Mouse (Mus musculus) urinary bladder, postnatal 14 days (tissue): Measurements from ENCODE around the gene Nrip1.

Experiments
- DNase-seq: peaks from one replicate; pipeline ENCODE4 v3.0.0; 2021; ENCODE audit warnings: low spot score

Gene Nrip1

DNA sequence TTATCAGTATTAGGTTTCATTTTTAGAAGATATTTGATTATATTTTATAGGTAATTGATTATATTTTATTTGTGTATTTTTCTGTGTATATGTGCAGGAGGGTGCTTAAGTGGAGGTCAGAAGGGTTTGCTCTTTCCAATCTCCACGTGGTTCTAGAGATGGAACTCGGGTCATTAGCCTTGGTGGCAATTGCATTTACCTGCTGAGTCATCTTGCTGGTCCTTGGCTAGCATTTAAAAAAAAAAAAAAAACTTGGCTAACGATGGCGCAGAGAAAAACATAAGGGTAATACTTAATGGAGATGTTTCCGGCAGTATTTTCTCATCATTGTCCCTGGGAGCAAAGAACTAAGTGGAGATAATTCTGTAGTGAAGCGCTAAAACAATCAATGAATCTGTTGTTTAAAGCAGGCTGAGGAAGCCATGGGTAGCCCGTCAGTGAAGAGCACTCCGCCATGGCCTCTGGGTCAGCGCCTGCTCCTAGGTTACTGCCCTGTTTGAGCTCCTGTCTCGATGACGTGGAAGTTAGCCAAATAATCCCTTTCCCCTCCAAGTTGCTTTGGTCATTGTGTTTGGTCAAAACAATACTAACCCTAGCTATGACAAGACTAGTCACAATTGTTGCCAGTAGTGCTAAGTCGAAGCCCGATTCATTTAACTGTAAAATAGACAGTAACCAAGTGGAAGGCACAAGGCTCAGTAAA is 25.8 kb downstream of the Nrip1 start:
- DNase-seq, result no peak

DNA sequence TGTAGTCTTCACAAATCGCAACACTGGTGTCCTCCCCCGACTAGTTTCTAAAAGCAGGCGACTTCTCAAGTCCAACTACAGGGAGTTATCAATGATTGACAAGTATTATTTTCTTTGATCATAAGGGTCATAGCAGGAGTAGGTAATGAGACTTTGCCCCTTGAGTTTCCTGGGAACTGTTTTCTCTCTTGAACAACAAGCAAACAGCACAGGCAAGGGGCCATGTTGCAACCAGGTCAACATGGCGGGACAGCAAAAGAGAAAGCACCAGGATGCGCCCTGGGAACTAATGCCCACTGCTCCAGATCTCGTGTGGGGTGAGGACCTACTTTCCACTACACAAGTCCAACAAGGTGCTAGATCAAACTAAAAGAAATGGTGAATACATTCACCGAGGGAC is 27.3 kb downstream of the Nrip1 start:
- DNase-seq, result no peak

DNA sequence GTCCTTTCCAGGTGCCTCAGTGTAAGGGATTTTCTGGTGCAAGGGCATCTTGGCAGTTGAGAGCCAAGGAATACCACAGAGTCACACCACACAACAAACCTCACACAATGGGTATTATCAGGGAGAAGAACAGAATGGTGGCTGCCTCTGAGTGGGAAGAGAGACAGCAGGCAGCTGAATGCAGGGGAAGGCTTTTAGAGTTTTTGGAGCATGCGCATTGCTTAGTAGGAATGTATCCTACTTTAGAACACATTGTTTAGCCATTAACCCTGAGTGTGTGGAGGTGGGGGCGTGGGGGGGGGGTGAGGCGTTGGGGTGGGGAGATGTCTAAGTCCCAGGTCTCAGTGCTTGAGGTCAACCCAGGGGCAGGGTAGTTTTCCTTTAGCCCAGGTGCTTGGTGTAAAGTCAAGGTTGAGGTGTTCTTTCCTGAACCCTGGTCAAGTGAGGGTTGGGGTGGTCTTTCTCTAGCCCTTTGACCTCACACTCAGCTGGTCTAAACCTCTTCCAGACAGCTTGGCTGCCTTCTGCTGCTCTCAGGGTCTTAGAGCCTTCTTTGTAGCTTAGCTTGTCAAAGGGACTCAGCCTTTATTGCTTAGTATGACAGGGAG is 28.8 kb downstream of the Nrip1 start:
- no peak for DNase-seq

DNA sequence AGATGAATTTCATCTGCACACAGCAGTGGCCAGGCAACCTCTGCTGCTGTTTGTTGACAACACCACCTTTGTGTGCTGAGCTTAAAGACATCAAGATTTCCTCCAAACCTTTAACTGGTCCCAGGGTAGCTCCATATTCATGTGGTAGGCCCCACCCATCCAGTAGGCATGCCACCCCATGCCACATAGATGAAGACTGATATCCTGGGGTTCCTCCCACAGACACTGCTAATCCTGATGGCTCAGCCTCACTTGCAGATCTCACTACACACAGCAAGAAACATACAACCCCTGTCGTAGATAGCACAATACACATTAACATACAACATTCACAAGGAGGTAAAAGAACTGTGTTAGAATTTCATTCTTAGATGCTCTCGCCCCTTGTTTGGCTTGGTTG is 29.6 kb downstream of the Nrip1 start:
- no peak for DNase-seq

DNA sequence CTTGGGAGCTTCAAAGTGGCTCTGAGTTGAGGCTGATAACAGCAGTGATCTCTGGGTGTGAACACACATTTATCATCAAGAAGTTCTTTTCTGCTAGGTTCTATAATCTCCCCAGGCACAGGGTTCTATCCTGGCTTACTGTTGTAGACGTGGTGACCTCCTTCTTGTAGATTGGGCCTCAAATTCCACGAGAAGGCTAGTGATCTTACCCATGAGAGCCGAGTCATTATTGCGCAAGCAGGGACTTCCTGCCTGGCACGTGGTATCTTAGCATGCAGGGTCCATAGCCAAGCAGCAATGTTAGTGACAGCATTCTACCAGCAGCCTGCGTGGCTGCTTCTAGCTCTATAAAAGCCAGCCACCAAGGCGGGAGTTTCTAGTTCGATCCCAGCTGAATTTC is 32.0 kb downstream of the Nrip1 start:
- DNase-seq, result no peak

DNA sequence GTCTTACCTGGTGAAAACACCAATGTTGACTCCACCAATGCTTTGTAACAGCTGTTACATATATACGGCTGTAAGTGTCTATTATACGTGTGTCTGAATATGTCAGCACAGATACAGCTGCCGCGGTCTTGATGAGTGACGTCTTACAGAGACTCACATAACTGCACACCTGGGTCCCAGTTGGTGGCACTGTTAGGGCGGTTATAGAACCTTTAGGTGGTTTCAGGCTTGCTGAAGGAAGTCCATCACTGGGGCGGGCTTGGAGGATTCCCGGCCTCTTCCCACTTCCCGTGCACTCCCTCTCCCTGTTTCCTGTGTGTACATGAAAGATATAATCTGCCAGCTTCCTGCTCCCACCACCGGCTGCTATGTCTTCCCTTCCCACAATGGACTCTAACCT is 34.4 kb downstream of the Nrip1 start:
- DNase-seq, result no peak

DNA sequence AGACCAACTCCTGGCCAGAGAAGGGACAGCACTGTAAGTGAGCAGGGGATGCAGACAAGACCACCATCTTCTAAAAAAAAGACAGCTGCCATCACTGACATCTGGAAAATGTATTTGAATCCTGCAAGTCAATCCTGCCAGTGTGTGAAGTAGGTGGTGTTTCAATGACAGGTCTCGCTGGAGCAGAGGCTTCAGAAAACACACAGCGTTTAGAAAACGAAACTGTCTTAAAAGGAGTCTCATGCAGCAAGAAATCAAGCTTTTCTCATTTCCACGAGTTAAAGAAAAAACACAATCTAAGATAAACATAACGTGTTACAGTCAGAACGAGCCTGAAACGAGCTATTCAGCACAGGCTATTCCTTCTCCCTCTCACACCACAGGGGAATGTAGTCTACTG is 36.3 kb downstream of the Nrip1 start:
- no peak for DNase-seq

DNA sequence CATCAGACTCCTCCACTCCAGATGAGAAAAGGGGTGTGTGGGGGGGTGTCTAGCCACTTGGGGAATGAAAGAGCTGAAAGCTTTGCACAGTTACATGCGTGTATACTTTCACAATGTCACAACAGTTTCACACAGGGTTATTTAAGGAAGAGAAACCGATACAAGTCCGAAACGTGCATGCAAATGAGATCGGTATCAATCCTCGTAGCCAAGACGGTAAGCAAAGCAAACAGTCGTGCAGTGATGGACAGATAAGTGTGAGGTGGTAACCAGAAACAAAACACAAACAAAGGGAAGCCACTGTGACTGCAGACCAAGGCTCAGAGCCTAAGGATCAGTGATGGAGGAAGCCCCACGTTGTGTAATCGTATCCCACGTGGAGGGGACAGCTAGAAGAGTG is 36.7 kb downstream of the Nrip1 start:
- no peak for DNase-seq

DNA sequence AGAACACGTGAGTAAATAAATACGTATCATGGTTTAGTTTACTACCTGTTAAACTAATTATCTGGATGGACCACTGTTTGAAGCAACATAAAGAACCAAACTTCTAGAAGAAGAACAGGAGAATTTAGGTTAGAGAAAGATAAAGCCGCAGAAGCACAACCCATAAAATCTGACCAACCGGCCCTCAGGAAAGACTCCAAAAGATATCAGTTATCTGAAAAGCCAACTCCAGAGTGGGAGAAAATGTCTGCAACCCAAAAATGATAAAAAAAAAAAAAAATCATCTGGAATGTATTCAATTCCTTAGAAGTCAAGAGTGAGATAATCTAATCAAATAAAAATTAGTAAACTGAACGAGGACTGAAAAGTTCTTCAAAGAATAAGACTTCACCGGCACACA is 37.7 kb downstream of the Nrip1 start:
- no peak for DNase-seq

DNA sequence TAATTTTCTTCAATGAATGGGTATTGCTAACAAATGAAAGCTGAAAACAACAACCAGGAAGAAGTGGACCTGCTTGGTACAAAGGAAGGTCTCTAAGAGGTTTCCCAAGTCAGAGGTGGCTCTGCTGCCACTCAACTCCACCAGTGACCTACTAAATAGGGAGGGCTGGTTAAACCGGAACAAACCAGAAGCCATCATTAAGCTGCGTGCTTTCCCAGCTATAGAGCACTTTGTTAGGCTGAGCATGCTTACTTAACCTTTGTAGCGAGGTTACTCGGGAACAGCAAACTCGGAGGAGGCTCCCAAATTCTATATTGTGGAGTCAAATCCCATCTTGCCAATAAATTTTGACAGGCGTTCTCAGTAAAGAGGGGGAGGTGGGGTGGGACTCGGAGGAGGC is 41.5 kb downstream of the Nrip1 start:
- no peak for DNase-seq

DNA sequence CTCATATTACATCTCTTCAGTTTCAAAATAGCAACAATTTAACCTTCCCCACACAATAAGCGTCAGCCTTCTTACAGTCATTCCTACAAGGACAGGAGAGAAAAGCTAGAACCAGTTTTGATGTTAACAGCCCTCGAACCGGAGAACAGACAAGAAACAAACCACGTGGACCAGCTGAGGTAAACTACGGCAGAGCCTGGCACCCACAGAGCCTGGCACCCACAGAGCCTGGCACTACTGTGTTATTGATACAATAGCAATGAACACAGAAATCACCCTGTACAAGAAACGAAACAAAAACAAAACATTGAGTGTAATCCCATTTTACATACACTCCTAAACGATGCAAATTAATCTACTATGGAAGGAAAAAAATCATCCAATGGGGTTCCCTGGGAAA is 42.4 kb downstream of the Nrip1 start:
- DNase-seq, result no peak

DNA sequence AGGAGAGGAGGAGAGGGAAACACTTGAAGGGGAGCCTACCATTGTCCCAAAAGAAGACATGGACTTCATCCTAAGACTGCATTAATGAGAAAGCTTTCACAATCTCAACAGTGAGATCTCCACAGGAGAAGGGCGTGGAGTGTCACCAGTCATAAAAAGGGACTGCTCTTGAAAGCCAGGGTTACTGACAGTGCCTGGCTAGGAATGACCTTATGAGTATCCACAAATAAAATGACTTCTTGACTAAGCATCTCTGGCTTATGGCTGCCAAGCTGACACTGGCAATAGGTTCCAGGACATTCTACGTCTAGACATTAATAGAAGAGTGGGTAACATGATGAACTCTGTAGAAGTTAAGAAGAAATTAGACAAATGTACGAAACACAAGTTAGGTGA is 48.3 kb downstream of the Nrip1 start:
- no peak for DNase-seq

DNA sequence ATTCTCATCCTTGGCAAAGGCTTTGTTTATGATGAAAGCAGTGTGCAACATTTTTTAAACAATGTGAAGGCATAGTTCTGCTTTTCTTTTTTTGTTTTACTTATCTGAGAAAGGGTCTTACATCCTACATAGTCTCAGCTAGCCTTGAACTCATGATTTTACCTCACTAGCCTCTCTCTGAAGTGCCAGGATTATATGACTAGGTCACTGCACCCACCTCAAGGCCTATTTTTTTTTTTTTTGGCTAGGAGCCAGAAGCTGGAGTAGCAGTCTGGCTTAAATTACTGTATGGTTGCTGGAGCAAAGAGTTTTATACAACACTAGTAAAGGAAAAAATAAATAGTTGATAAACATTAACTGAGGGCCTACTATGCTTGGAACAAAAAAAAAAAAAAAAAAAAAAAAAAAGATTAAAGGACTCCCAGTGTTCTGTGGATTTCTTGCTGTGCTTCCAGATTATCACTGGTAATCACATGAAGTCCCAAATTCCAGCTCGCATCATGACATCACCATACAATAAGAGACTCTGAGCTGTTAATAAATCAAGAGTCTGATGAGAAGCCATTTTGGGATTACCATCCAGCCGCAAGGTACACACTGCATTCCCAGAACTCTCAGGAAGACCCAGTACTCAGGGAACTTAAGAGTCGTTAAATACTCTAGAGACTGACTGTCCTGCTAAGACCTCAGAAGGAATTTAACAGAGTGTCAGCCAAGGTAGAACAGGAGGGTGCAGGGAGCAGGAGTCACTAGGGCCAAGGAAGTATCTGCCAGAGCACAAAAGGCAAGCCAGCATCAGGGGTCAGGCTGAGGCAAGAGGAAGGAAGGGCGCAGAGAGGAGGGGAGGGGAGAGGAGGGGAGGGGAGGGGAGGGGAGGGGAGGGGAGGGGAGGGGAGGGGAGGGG is 49.0 kb downstream of the Nrip1 start:
- no peak for DNase-seq

DNA sequence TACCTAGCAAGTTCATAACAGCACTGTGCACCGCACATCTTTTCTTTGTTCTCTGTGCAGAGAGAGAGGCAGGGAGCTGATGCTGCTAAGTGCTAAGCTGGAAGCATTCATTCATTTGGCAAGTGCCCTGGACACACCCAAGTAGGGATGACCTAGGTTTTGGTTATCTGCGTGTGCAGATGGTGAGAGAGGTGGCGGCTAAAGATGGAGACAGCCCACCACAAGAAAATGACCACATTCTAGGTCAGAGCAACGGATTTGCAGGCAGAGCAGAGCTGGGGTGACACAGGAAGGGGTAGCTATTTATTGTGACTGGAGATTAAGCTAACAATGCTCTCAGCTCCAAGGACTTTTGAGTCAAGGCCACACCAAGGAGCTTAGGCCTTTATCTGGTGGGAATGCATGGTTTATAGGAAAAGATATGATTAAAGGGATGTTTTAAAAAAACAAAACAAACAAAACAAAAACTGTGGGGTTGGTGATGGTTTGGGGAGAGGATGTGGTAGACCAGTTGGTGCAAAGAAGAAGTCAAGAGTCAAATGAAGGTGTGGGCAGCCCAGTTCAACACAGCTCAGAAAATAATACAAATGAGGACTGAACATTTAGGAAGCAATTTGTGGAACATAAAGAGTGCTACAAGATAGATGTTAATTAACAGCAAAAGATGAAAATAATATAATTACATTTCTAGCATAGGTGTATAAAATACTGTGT is 49.9 kb downstream of the Nrip1 start:
- DNase-seq, result no peak

DNA sequence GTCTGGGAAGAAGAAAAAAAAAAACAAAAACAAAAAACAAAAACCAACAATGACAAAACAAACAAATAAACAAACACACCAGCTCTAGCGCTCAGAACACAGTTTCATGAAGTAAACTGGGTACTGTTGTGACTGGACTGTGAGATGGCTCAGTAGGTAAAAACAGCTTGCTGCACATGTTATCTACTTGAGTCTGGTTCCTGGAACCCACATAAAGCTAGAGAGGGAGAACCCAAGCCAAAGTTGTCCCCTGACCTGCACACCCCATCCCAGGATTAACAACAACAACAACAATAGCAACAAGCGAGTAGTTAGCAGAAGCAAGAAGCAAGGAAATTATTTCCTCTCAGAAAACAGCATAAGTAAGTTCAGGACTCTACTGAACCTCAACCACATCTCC is 50.5 kb downstream of the Nrip1 start:
- DNase-seq, result no peak

DNA sequence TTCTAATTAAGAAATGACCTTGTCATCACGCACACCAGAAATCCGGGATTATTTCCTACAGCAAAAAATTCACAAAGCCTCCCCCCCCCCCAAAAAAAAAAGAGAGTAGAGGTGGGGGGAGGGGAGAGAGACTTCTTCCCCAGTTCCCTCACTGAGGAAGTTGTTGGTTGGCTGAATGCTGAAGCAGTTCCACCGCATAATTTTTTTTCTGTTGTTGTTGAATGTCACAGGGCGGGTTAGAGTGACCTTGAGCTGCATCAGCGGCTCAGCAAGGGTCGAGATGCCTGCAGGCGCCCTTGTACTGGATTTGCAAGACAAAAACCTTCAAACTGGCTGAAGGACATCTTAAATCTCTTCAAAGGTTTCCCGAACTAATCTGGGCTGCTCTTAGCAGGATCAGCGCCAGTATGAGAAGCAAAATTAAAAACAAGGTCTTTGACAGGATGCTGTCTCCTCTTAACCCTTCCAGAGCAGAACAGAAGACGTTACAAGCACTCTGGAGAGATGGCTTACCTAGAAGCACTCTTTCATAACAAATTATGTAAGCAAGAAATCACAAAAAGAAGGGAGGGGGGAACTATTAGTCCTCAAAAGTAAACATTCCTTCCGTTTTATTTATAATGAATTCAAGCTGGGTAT is 52.0 kb downstream of the Nrip1 start:
- DNase-seq, result no peak

DNA sequence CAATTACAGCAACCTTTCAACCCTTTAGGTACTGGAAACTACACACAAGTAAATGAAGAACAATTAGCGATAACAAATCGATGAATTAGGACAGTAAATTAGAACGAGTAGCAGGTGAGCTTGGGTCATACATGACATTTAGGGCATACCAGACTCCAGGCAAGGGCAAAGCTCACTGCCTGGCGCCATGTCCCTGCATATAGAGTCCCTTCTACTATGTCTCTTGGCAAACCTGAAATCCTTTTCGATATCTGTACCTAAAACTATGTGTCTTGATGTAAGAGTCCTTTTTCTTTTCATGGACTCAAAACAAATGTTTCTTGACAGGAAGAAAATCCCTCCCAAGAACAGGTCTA is 53.5 kb downstream of the Nrip1 start:
- DNase-seq, result no peak

DNA sequence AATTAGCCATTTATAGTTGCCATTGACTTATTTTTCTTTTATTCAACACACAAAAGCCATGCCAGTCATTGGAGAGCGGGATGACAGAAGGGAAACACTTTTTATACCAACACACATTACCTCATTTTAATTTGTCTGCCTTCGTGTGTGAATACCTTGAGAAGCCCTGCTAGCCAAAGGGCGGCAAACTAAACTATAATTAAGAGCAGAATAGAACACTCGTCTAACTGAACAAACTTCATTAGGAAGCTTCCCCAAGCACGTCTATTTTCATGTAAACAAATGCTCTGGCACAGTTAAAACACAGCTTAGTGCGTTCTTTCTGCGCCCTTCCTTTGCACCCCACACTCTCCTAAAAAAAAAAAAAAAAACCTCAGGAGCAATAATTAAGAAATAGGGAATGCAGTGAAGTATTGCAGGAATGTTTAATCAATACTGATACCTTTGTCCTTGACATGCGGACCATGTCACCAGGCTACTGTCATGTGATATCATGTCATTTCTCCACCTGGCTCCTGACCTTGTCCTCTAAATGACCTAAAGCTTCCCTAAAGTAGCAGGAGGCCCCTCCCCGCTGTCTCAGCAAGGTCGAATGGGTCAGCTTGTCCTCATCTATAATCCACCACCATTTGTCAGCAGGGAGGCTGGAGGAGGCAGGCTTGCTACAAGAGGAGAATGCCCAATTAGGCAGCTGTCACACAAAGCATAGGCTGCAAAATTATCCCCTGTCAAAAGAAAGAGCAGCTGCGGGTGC is 54.1 kb downstream of the Nrip1 start:
- DNase-seq, result no peak

DNA sequence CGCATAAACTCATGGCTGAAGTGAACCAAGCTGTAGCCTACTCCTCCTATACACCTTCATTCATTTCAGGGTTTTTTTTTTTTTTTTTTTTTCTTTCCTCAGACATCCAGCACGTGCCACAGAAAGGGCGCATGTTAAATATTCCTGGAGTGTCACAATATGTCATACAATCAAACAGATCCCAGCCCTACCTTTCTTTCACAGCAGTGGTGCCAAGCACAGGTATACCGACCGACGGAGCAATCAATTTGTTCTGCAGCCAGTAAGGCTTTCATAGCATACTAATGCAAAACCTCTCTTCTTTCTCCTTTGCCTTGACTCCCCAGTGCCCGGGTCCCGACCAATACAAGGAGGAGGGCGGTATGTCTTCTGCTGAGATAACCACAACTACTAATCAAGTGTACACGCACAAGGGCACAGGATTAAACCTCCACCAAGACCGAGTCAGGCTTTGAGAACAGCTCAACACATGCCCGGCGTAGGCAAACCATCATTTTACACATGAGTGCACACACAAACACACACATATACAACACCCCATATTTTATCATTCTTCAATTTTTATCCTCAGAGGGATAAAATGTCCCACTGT is 55.2 kb downstream of the Nrip1 start:
- DNase-seq, result no peak

DNA sequence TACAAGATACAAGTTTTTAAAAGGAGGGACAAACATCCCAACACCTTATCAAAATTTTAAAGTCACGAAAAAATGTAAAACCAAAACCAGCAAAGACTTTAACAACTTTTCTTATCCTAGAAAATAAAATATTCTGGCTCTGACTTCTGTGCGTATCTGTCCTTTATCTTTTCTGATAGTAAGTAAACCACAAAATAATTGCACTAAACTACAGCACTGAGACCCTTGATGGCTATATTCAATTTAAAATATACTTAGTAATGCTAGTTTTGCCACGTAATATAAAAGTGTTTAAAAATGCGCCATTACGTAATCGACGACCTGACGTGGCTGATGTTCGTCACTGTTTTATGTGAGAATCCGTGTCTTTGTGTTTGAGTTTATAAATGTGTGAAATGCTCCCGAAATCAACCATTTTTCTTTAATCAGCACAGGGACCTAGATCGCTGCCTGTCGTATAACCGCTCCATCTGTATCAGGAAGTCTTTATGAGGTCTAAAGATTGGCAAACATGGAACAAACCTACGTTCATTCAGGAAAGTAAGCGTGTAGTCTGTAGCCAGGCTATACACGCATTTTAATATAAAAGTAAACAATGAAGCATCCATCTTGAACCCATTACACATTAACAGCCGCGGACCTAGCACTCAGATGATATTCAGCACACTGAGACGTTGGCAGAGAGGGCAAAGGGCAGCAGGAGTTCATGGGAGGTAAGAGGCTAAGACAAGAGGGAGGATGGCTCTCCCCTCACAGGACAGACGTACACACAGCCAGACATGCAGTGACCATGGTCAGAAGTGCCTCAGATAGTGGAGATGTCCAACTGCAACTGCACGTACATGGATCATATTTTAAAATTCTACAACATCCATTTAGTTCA is 56.4 kb downstream of the Nrip1 start:
- DNase-seq, result no peak
